Mouse (Mus musculus): ENCODE measurements around the gene Man1c1. TPM values are rescaled to one million over a fixed set of nuclear protein-coding genes. Genes with fewer than 3 reads are reported as not detected.

Gene Man1c1
- polyA plus RNA-seq, 1 experiment from 2014 or later: 1.3 TPM

DNA sequence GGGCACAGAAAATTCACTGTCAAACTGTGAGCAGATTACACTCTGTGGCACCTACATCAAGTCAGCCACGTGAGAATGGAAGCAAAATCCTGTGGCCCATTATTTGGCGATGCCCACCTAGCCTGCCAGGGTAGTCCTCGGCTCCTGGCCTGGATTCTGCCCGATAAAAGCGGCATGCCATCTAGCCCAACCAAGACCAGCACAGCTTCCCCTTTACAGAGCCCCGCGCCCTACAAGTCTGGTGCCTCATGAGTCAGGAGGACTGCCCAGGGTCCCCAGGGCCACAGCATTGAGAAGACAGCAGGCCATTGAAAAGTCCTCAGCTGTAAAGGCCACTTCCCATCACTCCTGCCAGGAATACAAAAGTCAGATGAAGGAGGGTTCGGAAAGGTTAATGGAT is 31.8 kb downstream of the Man1c1 start:
- ATAC-seq: no peak
- peaks cover 12% of the 10 kb centered on the region for H3K4me1 ChIP-seq (ENCODE audit: control insufficient read depth, insufficient read depth, low read length)
- 85% methylated on average over 8 of the region's 8 CpGs for WGBS

GRCm38 (mm10) chr4:134671660-134672173 is 32.4 kb downstream of the Man1c1 start:
- peaks cover 12% of the 10 kb centered on the region for H3K4me1 ChIP-seq (ENCODE audit: control insufficient read depth, insufficient read depth, low read length)
- H3K4me2 ChIP-seq (ENCODE audit: low read depth, low read length): no peak overlapping the region
- H3K27ac ChIP-seq (ENCODE audit: low read length): no peak overlapping the region
- no peaks in the 10 kb centered on the region for H3K27me3 ChIP-seq (replicated peaks; ENCODE audit: control insufficient read depth, insufficient read depth, low read length)
- 70% methylated on average over 16 of the region's 16 CpGs for WGBS
- H3K9ac ChIP-seq (ENCODE audit: low read depth, low read length): no peak overlapping the region
- ATAC-seq: no peak
- H3K9me3 ChIP-seq (ENCODE audit: control insufficient read depth, low read length): no peaks in the 10 kb centered on the region
- no peaks in the 10 kb centered on the region for H3K36me3 ChIP-seq (ENCODE audit: control insufficient read depth, insufficient read depth, low read length)
- H3K4me3 ChIP-seq (ENCODE audit: low read length): no peak overlapping the region

More for the DNA sequence above, 31.8 kb downstream of the Man1c1 start:
- Histone ChIP-seq H3K27me3 (replicated peaks; ENCODE audit: control insufficient read depth, insufficient read depth, low read length) (no peaks in the 10 kb centered on the region), H3K36me3 (ENCODE audit: control insufficient read depth, insufficient read depth, low read length) (no peaks in the 10 kb centered on the region), H3K4me2 (ENCODE audit: low read depth, low read length) (no peak overlapping the region), H3K4me3 (ENCODE audit: low read length) (no peak overlapping the region), H3K9ac (ENCODE audit: low read depth, low read length) (no peak overlapping the region), H3K27ac (ENCODE audit: low read length) (no peak overlapping the region), H3K9me3 (ENCODE audit: control insufficient read depth, low read length) (no peaks in the 10 kb centered on the region)

DNA sequence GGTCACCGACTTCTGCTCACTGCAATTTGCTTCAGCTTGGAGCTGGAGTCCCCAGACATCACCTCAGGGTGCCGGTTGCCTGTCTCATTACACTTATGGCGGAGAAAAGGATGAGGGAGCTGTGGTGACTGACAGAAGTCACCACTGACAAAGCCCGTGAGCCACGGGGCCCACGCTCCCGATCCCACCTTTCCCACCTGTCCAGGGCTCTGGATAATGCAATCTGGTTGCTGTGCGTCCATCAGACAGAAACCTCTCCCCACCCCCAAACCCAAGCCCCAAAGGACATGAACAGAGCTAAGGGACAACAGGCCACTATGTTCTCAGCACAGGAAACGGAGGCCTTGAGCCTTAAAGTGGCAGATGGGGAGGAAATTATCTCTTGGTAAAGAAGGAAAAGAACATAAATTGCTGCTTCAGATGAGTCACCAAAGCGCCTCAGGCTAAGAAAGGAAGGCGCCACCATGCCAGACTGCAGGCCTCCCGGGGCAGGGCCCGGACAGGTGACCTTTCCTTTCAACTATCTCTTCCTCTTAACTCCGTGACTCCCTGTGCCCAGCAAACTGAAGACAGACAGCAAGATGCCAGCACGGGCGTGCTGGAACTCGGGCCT is 34.2 kb downstream of the Man1c1 start:
- Histone ChIP-seq H3K9ac (ENCODE audit: low read depth, low read length) (no peak overlapping the region), H3K27me3 (replicated peaks; ENCODE audit: control insufficient read depth, insufficient read depth, low read length) (no peaks in the 10 kb centered on the region), H3K36me3 (ENCODE audit: control insufficient read depth, insufficient read depth, low read length) (no peaks in the 10 kb centered on the region), H3K27ac (ENCODE audit: low read length) (0 out of 2 replicates have a peak overlapping the region, but pooled peaks have one; percentile 12), H3K4me2 (ENCODE audit: low read depth, low read length) (no peak overlapping the region), H3K4me3 (ENCODE audit: low read length) (no peak overlapping the region), H3K4me1 (ENCODE audit: control insufficient read depth, insufficient read depth, low read length) (peaks cover 12% of the 10 kb centered on the region; the same call in 1 of the 2 replicates), H3K9me3 (ENCODE audit: control insufficient read depth, low read length) (no peaks in the 10 kb centered on the region)
- WGBS: 55% methylated on average over 17 of the region's 17 CpGs
- ATAC-seq: no peak

DNA sequence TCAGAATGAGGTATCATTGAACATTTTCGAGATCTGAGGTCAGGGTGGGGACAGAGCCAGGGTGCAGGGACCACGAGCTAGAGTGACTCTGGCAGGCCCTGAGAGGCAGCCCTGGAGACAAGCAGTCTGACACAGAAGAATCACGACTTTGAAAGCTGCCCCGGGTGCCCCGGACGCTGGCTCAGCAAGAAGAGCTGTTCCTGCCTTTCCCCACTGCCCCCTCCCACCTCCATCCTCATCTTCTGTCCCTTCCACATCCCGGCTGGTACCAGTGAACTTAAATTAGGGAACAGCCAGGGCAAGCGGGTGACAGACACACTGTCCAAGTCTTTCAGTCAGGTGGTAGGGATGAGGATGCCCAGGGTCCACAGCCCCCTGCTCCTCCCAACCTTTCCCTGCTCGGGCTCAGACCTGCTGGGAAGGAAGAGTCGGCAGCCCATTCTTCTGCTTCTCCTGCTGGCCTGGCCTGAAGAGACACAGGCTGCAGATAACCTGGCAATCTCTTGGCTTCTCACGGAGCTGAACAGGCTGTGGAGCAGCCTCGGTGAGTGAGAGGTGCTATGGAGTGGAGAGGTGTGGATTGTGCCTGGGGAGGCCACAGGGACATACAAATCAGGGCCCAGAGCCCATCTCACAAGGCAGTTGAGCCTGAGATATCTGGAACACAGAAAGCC is 35.6 kb downstream of the Man1c1 start:
- 65% methylated on average over 12 of the region's 12 CpGs for WGBS
- no peak for ATAC-seq
- Histone ChIP-seq H3K4me3 (ENCODE audit: low read length) (no peak overlapping the region), H3K27me3 (replicated peaks; ENCODE audit: control insufficient read depth, insufficient read depth, low read length) (no peaks in the 10 kb centered on the region), H3K27ac (ENCODE audit: low read length) (no peak overlapping the region), H3K4me1 (ENCODE audit: control insufficient read depth, insufficient read depth, low read length) (peaks cover 12% of the 10 kb centered on the region; the same call in 1 of the 2 replicates), H3K4me2 (ENCODE audit: low read depth, low read length) (no peak overlapping the region), H3K36me3 (ENCODE audit: control insufficient read depth, insufficient read depth, low read length) (no peaks in the 10 kb centered on the region), H3K9me3 (ENCODE audit: control insufficient read depth, low read length) (no peaks in the 10 kb centered on the region), H3K9ac (ENCODE audit: low read depth, low read length) (no peak overlapping the region)

GRCm38 (mm10) chr4:134666391-134666790 is 37.7 kb downstream of the Man1c1 start:
- H3K9me3 ChIP-seq (ENCODE audit: control insufficient read depth, low read length): no peaks in the 10 kb centered on the region
- no peak overlapping the region for H3K9ac ChIP-seq (ENCODE audit: low read depth, low read length)
- 93% methylated on average over 19 of the region's 19 CpGs for WGBS
- no peaks in the 10 kb centered on the region for H3K27me3 ChIP-seq (replicated peaks; ENCODE audit: control insufficient read depth, insufficient read depth, low read length)
- no peak overlapping the region for H3K27ac ChIP-seq (ENCODE audit: low read length)
- no peak for ATAC-seq
- H3K4me2 ChIP-seq (ENCODE audit: low read depth, low read length): no peak overlapping the region
- peaks cover 13% of the 10 kb centered on the region for H3K4me1 ChIP-seq (ENCODE audit: control insufficient read depth, insufficient read depth, low read length)
- H3K36me3 ChIP-seq (ENCODE audit: control insufficient read depth, insufficient read depth, low read length): no peaks in the 10 kb centered on the region
- no peak overlapping the region for H3K4me3 ChIP-seq (ENCODE audit: low read length)

- H3K9me3 ChIP-seq (ENCODE audit: control insufficient read depth, low read length): no peaks in the 10 kb centered on the region
- H3K36me3 ChIP-seq (ENCODE audit: control insufficient read depth, insufficient read depth, low read length): no peaks in the 10 kb centered on the region
- 36% methylated on average over 10 of the region's 10 CpGs for WGBS
- H3K27me3 ChIP-seq (replicated peaks; ENCODE audit: control insufficient read depth, insufficient read depth, low read length): no peaks in the 10 kb centered on the region
- no peak overlapping the region for H3K9ac ChIP-seq (ENCODE audit: low read depth, low read length)
- H3K27ac ChIP-seq (ENCODE audit: low read length): no peak overlapping the region
- H3K4me1 ChIP-seq (ENCODE audit: control insufficient read depth, insufficient read depth, low read length): peaks cover 13% of the 10 kb centered on the region
- H3K4me3 ChIP-seq (ENCODE audit: low read length): no peak overlapping the region
- no peak overlapping the region for H3K4me2 ChIP-seq (ENCODE audit: low read depth, low read length)
- peak; percentile 58; the same call in 1 of the 2 replicates for ATAC-seq
Observed at GRCm38 (mm10) chr4:134663052-134663451, 41.0 kb downstream of the Man1c1 start.

DNA sequence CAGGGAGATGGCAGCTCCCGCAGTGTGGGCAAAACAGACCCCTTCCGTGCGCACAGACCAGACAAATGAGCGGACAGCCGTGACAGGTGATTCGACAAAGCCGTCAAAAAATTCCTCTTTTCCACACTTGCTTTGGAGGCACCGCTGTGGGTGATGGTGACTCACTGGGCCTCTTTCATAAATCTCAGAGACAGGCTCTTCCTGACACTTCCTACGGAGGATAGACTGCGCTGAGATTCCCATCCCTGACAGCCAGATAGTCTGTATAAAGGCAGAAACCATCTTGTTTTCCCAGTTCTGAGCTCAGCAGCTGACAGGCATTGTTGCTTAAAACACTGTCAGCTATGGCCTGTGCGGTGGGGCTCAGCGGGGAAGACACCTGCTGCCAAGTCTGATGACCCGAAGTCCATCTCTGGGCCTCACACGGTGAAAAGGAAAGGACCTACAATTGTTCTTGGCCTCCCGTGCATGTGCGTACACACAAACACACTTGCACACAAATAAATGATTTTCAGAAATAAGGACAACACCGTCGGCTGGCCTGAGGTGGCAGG is 43.4 kb downstream of the Man1c1 start:
- no peak for ATAC-seq
- H3K4me1 ChIP-seq (ENCODE audit: control insufficient read depth, insufficient read depth, low read length): peaks cover 13% of the 10 kb centered on the region
- no peaks in the 10 kb centered on the region for H3K36me3 ChIP-seq (ENCODE audit: control insufficient read depth, insufficient read depth, low read length)
- no peaks in the 10 kb centered on the region for H3K27me3 ChIP-seq (replicated peaks; ENCODE audit: control insufficient read depth, insufficient read depth, low read length)
- no peaks in the 10 kb centered on the region for H3K9me3 ChIP-seq (ENCODE audit: control insufficient read depth, low read length)
- H3K27ac ChIP-seq (ENCODE audit: low read length): no peak overlapping the region
- H3K4me3 ChIP-seq (ENCODE audit: low read length): no peak overlapping the region
- 57% methylated on average over 18 of the region's 18 CpGs for WGBS
- H3K4me2 ChIP-seq (ENCODE audit: low read depth, low read length): no peak overlapping the region
- H3K9ac ChIP-seq (ENCODE audit: low read depth, low read length): no peak overlapping the region

- ATAC-seq: no peak
- no peaks in the 10 kb centered on the region for H3K36me3 ChIP-seq (ENCODE audit: control insufficient read depth, insufficient read depth, low read length)
- H3K4me3 ChIP-seq (ENCODE audit: low read length): peak overlapping the region; percentile 23; the same call in 1 of the 2 replicates
- no peak overlapping the region for H3K27ac ChIP-seq (ENCODE audit: low read length)
- peak overlapping the region; percentile 48 for H3K4me2 ChIP-seq (ENCODE audit: low read depth, low read length)
- H3K9me3 ChIP-seq (ENCODE audit: control insufficient read depth, low read length): no peaks in the 10 kb centered on the region
- H3K4me1 ChIP-seq (ENCODE audit: control insufficient read depth, insufficient read depth, low read length): peaks cover 13% of the 10 kb centered on the region
- H3K9ac ChIP-seq (ENCODE audit: low read depth, low read length): no peak overlapping the region
- H3K27me3 ChIP-seq (replicated peaks; ENCODE audit: control insufficient read depth, insufficient read depth, low read length): no peaks in the 10 kb centered on the region
- WGBS: 21% methylated on average over 27 of the region's 27 CpGs
Observed at GRCm38 (mm10) chr4:134659354-134660301, 44.5 kb downstream of the Man1c1 start.

DNA sequence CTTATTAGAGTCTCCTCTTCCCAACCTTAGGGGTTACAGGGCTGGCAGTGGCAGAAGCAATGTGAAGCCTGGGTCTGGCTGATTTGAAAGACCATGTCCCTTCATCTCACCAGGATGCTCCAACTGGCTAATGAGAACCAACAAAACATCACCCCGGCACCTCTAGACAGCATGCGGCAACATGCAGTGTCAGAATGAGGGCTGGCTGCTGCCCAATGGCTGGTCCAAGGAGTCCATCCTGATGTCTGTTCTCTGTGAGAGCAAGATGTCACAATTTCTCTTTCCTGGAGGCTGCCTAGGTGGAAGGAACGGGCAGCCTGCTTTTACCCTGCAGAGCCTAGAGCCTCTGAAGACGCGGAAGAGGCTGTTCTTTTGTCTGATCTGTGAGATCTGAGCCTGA is 46.6 kb downstream of the Man1c1 start:
- Histone ChIP-seq H3K9ac (ENCODE audit: low read depth, low read length) (no peak overlapping the region), H3K4me1 (ENCODE audit: control insufficient read depth, insufficient read depth, low read length) (peaks cover 10% of the 10 kb centered on the region), H3K4me2 (ENCODE audit: low read depth, low read length) (no peak overlapping the region), H3K27me3 (replicated peaks; ENCODE audit: control insufficient read depth, insufficient read depth, low read length) (no peaks in the 10 kb centered on the region), H3K36me3 (ENCODE audit: control insufficient read depth, insufficient read depth, low read length) (no peaks in the 10 kb centered on the region), H3K27ac (ENCODE audit: low read length) (no peak overlapping the region), H3K9me3 (ENCODE audit: control insufficient read depth, low read length) (no peaks in the 10 kb centered on the region), H3K4me3 (ENCODE audit: low read length) (no peak overlapping the region)
- ATAC-seq: no peak
- 81% methylated on average over 5 of the region's 5 CpGs for WGBS
